Mouse (Mus musculus) left cerebral cortex, adult 8-10 months (tissue): ENCODE data around the gene Fxn. TPM values are rescaled to one million over a fixed set of nuclear protein-coding genes. Genes with fewer than 3 reads are reported as not detected.
A peak's percentile ranks its signal among the peaks of the same experiment; 100 is the strongest.

Experiments
- DNase-seq, 2 experiments: peaks; one replicate each; pipeline ENCODE4 v3.0.0; 2022; ENCODE audit warnings: low spot score in 2 of 2
- total RNA-seq, 4 experiments: library from RNA; stranded (reverse); gene quantifications; 2 replicates each; pipeline ENCODE4 v1.2.4; 2022

The Fxn gene
- total RNA-seq, 4 experiments from 2014 or later = 6.2 to 9.0 (median 7.8) TPM

GRCm38 (mm10) chr19:24300994-24301767, 20.8 kb upstream of the Fxn start:
- DNase-seq = peak in 1 of 2 experiments; percentile 31

- DNase-seq = no peak
Measured at GRCm38 (mm10) chr19:24293537-24293936, 13.1 kb upstream of the Fxn start.

- no peak for DNase-seq
Measured at GRCm38 (mm10) chr19:24284187-24284586, 3.8 kb upstream of the Fxn start.

GRCm38 (mm10) chr19:24281288-24281980, 1.0 kb upstream of the Fxn start:
- no peak for DNase-seq

- peak; percentile 56 to 66 for DNase-seq
Measured at GRCm38 (mm10) chr19:24279706-24280600, 452 bp downstream of the Fxn start.

GRCm38 (mm10) chr19:24278859-24279258, 1.5 kb downstream of the Fxn start:
- no peak for DNase-seq

GRCm38 (mm10) chr19:24274281-24274680, 6.1 kb downstream of the Fxn start:
- DNase-seq = no peak

- DNase-seq = peak; percentile 42 to 48
Measured at GRCm38 (mm10) chr19:24271746-24272426, 8.5 kb downstream of the Fxn start.

- peak in 1 of 2 experiments; percentile 47 for DNase-seq
Measured at GRCm38 (mm10) chr19:24271326-24271725, 9.1 kb downstream of the Fxn start.

- DNase-seq = no peak
Measured at GRCm38 (mm10) chr19:24268531-24268930, 11.9 kb downstream of the Fxn start.

GRCm38 (mm10) chr19:24266046-24266830, 14.2 kb downstream of the Fxn start:
- DNase-seq = no peak

- DNase-seq = peak; percentile 46 to 77
Measured at GRCm38 (mm10) chr19:24264991-24265390, 15.4 kb downstream of the Fxn start.

- no peak for DNase-seq
Measured at GRCm38 (mm10) chr19:24262736-24263135, 17.7 kb downstream of the Fxn start.

GRCm38 (mm10) chr19:24259390-24260351, 20.7 kb downstream of the Fxn start:
- DNase-seq = no peak

- DNase-seq = no peak
Measured at GRCm38 (mm10) chr19:24258368-24258767, 22.0 kb downstream of the Fxn start.

- no peak for DNase-seq
Measured at GRCm38 (mm10) chr19:24257962-24258361, 22.4 kb downstream of the Fxn start.

GRCm38 (mm10) chr19:24253657-24254260, 26.6 kb downstream of the Fxn start:
- no peak for DNase-seq

GRCm38 (mm10) chr19:24251869-24252268, 28.5 kb downstream of the Fxn start:
- no peak for DNase-seq

- no peak for DNase-seq
Measured at GRCm38 (mm10) chr19:24243340-24243739, 37.1 kb downstream of the Fxn start.
